Mouse (Mus musculus): ENCODE data around the gene Iffo2.
"Not testable (repeated sequence)": the region's sequence is repeated elsewhere in the genome, so short reads cannot be mapped to it uniquely, and the experiment has no call there.

Iffo2 gene

DNA sequence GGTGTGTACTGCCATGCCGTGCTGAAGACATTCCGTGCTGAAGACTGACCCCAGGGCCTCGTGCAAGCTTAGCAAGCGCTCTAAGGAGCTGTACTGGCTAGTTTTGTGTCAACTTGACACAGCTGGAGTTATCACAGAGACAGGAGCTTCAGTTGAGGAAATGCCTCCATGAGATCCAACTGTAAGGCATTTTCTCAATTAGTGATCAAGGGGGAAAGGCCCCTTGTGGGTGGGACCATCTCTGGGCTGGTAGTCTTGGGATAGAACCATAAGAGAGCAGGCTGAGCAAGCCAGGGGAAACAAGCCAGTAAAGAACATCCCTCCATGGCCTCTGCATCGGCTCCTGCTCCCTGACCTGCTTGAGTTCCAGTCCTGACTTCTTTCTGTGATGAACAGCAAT lies at the start of gene Iffo2:
Gene Iffo2 (plus strand): TSS at position 301 of the 400 bp plus-strand sequence.
- not testable (repeated sequence) for DNase-seq

- no peak for DNase-seq
Observed at GRCm38 (mm10) chr4:139481400-139481799, 48.9 kb upstream of the Iffo2 start.

DNA sequence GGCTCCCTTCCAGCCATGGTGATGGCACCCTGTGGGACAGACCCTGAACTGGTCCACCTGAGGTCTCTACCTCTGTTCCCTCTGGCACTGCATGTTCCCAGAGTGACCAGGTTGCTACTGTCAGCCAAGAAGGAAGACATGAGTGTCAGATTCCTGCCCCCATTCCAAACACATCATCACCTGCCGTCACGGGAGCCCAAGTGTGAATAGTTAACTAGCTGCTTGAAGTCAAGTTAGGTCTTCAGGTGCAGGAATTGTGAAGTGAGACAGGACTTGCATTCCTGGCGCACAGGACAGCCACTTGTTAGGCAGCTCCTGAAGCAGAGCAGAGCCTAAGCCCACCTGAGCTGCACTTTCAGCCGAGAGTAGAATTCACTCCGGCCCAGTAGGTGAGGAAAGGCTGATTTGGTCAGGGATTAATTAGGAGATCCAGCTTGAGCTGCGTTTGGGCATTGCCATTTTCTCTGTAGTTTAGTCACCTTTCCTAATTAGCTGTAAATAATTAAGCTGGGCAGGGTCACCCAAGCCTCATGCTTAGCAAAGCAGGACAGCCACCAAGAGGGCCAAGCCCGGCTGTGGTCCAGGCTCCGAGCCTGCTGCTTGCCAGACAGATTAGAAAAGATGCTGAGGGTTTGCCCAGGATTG lies 46.8 kb upstream of the Iffo2 start:
- DNase-seq = no peak

GRCm38 (mm10) chr4:139484496-139484895 lies 45.9 kb upstream of the Iffo2 start:
- DNase-seq = no peak

GRCm38 (mm10) chr4:139487085-139487484 lies 43.3 kb upstream of the Iffo2 start:
- no peak for DNase-seq

- no peak for DNase-seq
Observed at GRCm38 (mm10) chr4:139488325-139488724, 42.0 kb upstream of the Iffo2 start.

- DNase-seq = no peak
Observed at GRCm38 (mm10) chr4:139489946-139490345, 40.4 kb upstream of the Iffo2 start.

DNA sequence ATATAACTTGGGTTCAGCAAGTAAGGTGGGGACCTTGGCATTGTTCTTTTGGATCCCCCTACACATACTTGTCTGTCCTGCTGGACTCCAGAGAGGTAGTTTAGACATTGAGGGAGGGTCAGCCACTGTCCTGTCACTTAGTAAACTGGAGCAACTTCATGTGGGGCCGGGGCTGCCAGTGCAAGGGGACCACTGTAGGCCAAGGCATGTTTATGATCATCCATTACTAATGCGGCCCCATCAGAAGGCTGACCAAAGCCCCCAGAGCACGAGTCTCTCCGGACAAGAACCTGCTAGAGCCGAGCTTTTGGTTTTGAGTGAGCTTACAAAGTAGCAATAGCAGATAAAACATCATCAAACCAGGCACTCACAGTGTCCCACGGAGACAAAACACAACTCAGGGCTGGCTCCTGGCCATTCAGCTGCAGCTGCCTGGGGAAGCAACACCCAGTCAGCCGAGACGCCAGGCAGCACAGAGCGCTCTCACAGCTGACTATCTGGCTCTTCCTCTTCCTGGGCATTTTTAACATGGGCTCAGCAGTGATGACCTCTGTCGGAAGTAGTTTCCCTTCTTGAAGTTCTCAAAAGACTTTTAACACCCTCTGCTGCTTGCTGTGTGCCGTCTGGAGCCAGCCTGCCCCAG lies 39.8 kb upstream of the Iffo2 start:
- DNase-seq = no peak

GRCm38 (mm10) chr4:139491541-139492170 lies 38.7 kb upstream of the Iffo2 start:
- no peak for DNase-seq

GRCm38 (mm10) chr4:139492258-139492833 lies 38.0 kb upstream of the Iffo2 start:
- DNase-seq = no peak

GRCm38 (mm10) chr4:139493227-139494025 lies 36.9 kb upstream of the Iffo2 start:
- DNase-seq = no peak

DNA sequence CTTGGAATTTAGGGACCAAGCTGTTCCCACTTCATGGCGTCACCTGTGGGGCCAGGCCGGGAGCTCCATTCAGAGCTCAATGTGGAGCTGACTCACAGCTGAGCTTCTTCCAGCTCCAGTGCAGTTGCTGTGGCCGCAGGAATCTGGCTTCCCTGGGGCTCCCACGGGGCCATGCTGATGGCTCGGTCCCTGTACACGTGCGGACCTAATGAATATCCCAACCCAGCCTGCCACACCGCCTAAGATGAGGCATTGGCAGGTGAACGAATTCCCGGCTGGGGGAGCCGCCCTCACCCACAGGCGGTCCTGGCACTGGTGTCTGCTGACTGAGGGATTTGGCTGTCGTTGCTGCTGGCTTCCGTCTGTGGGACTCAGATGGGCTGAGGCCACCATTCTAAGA lies 29.5 kb upstream of the Iffo2 start:
- no peak for DNase-seq

DNA sequence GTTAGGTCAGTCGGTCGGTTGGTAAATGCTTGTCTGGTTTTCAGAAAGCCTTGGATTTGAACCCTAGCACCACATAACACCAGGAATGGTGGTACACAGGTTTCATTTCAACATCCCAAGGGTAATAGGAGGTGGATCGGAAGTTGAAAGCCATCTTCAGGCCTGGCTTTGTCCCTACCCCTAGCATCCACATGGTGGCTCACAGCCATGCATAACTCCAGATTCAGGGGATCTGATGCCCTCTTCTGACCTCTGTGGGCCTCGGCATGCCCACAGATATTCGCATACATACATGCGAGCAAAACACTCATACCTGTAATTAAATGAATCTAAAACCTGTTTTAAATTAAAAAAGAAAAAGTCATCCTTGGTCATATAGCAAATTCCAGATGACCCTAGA lies 28.6 kb upstream of the Iffo2 start:
- DNase-seq = no peak

DNA sequence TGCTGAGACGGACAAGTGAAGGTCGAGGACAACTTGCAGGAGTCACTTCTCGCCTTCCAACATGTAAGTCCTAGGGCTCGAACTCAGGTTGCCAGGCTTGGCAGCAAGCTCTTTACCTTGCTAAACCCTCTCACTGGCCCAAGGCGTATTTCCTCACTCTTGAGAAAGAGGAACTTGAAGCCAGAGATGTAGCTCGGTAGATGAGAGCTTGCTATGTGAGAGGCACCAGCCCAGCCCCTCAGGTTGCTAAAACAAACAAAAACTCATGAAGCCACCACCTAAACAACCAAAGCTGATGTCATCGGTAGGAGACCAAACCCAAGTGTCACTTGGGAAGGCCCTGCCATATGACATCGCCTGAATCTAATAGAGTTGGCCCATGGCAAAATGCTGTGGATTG lies 26.4 kb upstream of the Iffo2 start:
- DNase-seq = no peak

GRCm38 (mm10) chr4:139505716-139506115 lies 24.6 kb upstream of the Iffo2 start:
- no peak for DNase-seq

DNA sequence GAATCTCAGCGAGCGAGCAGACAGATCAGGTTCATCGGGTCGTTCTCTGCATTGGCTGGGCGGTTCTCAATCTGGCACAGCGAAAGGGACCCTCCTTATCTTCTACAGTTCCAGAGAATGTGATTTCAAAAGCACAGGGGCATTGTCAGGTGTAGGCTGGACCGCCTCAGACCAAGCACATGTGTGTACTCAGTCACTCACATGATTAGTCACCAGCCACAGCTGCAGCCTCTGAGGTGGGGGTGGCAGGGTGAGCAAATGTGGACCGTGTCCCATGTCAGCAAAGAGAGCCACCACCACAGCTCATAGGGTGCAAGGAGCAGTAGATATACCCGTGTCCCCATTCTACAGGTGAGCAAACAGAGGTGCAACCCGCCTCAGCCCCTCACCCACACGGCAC lies 23.6 kb upstream of the Iffo2 start:
- DNase-seq = no peak

- no peak for DNase-seq
Observed at GRCm38 (mm10) chr4:139509069-139509468, 21.3 kb upstream of the Iffo2 start.

DNA sequence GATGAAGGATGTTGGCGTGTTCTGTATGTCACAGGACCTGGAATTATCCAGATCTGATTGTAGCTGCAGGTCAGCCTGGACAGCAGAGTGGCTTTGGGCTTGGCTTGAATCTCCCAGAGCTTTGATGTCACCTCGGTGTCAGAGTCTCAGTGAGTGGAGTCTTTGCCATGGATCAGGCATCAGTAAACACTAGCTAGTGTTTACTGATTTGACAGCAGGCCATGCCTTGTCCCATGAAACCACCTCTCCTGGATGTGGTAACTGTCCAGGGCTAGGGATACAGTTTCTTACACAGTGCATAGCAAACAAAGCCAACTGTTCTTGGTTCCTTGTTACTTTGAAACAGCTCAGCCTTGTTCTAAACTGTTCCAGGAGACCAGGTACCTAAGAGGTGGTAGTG lies 18.8 kb upstream of the Iffo2 start:
- DNase-seq = no peak

DNA sequence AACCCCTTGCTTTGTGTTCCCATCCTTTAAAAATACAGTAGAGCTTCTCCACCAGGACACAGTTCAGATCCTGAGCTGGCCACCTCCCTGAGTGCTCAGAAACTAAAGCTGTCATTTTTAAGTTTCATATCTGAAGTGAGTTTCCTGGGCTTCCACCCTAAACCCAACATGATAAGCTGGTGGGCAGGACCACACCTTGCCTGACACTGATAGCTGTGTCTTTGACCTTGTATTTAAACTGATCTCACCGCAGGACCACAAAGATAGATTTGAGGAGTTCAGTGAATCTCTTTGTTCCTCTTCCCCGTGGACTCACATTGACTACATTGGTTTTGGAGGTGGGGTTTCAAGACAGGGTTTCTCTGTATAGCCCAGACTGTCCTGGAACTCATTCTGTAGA lies 17.4 kb upstream of the Iffo2 start:
- DNase-seq = no peak

GRCm38 (mm10) chr4:139519221-139519620 lies 11.1 kb upstream of the Iffo2 start:
- DNase-seq = no peak

DNA sequence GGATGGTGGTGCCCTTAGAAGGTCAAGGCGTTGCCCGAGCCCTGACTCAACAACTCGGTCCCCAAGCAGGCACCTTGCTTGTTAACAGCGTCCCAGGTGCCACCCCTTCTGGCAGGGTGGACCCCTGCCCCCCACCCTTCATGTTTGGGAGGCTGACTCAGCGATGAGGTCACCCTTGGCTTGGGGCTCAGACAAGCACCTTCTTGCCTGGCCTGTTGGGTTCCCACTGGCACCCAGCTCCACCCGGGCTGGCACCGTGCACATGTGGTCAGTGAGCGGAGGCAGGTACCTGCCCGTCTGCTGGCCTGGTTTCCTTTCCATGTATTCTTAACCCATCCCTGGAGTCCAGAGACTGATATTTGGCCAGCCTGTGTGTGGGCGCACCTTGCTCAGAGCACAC lies 8.4 kb upstream of the Iffo2 start:
- DNase-seq = no peak

DNA sequence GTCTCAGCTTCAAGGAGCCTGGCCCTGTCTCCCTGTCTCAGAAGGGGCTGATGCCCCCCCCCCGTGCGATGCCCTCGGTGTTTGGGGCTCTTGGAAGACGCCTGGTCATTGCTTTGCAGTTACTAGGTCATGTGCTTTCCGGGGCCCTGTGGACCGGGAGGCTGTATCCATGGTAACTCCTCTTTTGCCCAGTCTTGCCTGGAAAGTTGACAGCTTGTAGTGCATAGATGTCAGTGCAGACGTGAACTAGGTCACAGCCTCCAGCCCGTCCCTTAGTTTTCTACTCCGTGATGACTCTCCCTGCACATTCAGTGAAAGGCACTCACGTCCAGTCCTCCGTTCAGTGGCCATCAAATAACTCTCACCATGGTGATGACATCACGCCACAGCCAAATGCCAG lies 3.9 kb upstream of the Iffo2 start:
- DNase-seq = no peak

DNA sequence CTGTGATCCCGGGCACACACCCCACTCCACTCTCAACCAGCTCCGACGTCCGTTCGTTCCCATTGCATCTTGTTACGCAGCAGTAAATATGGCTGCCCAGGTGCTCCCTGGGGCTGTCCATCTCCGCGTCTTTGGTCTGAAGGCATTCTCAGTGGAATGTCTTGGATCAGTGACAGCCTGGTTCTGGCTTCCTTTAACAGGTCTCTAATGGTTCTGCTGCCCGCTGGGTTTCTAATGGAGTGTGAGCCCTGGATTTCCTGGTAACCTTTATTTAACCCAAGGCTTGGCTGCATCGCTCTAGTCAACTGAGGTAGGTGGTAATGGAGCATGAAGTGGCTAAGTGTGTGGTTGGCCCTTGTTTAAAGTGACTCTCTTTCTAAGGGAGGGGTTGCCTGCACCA lies 1.7 kb downstream of the Iffo2 start:
- DNase-seq = no peak

All from thymus, postnatal 4 days (tissue).